Mouse (Mus musculus) right cerebral cortex, adult 18-20 months (tissue): ENCODE results near the gene Necab2.

Experiments used
- DNase-seq: peaks from one replicate; pipeline ENCODE4 v3.0.0; 2022; ENCODE audit warnings: mixed read lengths

Necab2 gene

DNA sequence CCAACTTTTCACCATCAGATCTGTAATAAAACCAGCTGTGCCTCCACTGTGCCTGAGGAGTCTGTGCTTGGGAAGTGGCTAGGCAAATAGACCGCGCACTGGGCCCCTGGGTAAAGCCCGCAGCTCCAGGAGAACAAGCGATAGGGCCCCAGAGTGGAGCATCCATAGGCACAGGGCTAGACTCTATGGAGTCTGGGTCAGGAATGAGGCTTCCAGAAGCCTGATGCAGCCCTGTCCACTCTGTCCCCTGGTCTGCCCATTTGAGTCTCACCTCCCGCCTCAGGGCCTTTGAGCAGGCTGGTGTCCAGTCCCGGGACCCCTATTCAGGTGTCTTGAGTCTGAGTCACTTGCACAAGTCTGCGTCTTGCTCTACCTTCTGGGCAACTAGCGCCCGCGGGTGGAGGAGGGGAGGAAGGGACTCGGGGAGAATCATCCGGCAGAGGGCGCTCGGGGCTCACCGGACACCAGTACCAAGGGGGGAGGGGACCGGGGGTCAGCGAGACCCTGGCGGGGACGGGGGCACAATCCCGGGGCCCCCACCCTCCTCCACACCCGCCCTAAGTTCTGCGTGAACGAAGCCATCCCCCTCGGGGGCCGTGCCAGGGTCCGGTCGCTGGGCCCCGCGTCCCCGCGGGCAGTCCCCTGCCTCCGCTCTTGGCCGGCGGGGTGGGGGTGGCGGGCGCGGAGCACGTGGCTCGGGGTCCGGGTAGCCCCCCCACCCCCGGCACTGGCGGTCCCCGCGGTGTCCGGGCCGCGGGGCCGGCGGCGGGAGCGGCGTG is at the start of gene Necab2:
Gene Necab2, plus strand, starts transcription at position 509 of the 779 bp plus-strand sequence.
- peak; percentile 84 for DNase-seq

DNA sequence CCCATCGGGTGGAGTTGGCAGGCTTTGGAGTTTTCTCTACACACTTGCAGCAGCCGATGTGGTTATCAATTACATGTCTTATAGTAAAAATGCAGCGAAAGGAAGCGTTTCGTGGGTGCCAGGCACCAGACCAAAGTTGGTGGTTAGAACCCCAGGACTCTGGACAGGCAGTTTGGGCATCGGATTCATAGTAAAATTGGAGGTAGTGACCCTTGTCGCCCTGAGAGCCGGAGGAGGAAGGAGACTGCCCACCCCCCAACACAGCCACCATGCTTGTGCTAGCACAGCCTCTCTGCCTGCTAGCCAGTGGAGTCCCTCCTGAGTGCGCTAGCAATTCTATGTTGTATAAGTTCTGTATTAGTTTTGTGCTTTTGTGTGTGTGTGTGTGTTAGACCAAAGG is 48.0 kb upstream of the Necab2 start:
- DNase-seq = no peak

DNA sequence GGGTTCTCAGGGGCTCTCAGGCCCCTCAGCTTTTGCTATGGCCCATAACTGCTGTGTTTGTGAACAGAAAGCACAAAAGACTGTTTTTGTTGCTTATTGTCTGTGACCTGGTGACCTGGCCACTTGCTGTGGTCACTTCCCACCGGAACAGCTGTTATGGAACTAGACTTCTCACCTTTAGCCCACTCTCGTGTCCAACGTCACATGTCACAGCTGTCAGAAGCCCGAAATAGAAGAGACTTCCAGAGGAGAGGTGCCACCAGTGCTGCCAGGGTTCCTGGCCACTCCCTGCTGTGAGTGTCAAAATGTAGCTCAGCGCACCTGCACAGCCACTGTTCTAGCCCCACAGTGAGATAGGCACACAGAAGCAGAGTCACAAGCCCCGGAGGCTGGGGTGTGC is 47.3 kb upstream of the Necab2 start:
- DNase-seq = no peak

DNA sequence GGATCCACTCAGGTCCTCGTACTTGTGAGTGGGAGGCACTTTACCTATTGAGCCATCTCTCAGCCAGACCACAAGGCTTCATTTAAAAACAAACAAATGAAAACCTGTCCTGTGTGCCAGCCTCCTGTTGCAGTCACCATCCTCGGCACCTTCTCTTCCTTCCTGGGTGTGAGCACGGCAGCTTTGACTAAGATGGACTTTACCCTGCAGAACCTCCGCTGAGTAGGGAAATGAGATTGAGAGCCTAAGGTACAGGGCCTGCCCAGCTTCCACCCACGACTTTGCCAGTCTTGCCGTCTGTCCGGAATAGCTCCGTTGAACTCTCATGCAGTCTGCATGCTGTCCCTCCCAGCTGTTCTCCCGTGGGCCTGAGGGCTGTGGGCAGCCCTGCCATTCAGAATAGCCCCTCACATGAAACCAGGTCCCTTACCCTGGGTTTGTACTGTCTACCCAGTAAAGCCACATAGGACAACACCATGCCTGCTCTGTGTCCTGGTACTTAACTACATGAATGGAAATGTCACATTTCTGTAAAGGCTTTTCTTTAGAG is 46.3 kb upstream of the Necab2 start:
- DNase-seq = no peak

DNA sequence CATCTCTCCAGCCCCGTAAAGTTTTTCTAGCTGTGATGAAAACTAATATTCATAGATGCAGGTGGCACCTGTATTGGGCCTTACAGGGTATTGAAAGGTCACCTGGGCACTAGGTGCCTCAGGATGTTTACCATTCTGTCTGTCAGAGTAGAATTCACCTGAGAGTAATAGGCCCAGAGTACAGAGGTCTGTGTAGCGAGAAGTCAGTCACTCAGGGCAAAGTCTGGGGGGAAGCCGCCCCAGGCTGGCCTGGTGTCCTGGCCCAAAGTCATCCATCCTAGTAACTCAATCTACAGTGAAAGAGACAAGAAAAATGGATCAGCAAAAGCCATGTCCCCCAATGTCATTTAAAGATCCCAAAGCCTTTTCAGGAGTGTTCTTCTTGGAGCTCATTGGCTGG is 45.6 kb upstream of the Necab2 start:
- no peak for DNase-seq

DNA sequence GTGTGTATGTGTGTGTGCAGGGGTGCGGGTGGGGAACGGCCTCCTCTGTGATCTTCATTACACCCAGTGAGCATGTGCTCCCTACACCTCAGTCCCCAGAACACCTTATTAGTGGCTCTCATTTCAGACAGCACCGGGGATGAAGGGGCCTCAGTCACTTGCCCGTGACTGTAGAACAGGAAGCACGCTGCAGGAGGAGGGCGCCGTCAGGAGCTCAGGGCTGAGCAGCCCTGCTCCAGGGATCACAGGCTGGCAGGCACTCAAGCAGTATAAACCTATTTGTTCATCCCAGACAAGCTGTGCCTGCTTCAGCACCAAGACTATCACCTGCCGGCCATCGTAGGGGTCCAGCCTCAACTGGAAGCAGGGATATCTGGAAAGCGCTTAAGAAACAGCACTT is 42.6 kb upstream of the Necab2 start:
- DNase-seq = no peak

DNA sequence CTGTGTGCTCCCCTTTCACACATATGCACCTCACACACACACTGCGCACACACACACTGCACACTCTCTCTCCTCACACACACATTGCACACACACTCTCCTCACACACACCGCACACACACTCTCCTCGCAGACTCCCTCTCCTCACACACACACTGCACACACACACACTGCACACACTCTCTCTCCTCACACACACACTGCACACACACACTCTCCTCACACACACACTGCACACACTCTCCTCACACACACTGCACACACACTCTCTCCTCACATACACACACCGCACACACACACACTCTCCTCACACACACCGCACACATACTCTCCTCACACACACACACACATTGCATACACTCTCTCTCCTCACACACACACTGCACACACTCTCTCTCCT is 41.9 kb upstream of the Necab2 start:
- no peak for DNase-seq

DNA sequence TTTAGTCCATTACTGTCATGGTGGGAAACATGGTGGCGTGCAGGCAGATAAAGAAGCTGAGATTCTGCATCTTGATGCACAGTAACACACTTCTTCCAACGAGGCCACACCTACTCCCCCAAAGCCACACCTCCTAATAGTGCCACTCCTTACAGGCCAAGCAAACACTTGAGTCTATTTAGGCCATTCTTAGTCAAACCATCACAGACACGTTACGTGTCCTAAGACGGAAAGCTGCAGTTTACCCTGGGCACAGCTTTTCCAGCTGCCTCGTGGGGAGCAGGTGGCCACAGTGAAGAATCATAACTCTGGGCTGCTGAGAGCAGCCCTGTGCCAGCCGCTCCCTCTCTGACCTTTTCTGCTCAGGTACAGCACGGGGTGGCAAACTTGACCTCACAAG is 38.2 kb upstream of the Necab2 start:
- DNase-seq = no peak

DNA sequence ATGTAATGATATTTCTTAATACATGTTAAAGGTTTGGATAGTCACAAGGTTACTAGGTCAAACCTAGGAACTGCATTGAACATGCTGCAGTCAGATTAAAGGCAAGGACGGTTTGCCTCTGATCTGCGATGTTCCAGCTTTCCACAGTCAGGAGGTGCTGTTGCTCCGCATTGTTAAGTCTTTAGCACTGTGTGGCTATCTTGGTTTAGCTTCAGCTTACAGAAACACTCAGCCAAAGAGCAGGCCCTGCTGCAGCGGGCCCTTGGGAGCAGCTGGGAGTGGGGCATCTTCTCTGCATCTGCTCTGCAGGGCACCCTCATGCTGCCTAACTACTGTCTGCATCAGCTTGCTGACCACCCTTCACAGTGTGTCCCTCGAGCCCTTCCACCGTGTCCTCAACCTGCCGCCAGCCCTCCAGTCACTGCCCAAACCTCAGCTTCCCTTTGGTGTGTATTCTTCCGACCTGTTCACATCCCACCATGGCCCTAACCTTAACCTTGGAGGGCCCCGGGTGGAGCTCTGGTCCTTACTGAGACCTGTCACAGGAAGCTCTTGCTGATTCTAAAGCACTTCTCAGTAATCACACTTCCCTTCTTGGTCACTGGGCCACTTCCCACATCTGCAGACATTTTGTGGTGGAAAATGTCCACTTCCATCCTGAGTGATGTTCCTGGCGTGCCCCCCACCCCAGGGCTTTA is 34.3 kb upstream of the Necab2 start:
- no peak for DNase-seq

DNA sequence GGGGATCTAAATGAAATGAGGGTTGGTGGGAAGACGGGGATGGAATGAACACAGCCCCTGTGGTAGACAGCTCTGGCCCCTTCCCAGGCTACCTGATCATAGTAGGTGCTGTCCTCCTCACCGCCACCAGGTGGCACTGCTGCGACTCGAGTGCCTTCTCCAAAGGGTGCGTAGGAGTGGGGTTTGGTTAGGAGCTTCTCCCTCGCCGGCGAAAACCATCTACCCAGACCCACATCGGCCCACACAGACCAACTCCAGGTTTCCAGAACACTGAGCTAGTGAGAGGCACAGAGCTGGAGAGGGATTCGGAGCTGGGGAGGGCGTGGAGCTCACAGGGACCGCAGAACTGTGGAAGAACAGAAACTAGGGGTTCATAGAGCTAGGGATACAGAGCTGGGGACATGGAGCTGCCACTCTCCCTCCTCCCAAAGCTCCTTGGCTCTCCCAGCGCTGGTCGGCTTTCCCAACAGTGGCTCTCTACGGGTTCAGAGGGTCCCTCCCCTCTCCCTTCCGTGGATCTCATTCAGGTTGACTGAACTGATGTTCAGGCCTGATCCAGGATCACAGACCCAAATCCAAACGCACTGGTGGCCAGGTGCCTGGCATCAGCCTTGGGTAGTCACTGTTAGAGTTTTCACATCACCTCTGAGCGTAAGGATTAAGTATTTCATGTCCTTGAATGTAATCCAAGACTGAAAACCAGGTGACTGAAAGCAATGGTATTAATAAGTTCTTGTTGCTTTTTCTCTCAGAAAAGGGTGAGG is 33.6 kb upstream of the Necab2 start:
- peak; percentile 82 for DNase-seq

DNA sequence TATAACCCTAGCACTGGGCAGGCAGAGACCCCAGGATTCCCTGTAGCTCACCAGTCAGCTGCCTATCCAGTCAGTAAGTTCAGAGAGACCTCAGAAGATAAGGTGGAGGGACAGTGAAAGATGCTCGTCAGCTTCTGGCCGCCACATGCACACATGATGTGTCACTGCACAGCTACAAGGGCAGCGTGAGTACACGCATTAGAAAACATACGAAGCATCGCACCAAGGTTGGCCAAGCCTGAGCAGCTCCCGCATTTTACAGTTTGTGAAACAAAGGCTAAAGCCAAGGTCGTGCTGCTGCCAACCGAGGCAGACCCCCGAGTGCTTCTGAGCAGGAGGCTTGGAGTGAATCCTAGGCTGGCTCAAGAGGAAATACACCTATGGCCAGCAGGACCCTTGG is 32.9 kb upstream of the Necab2 start:
- DNase-seq = no peak

DNA sequence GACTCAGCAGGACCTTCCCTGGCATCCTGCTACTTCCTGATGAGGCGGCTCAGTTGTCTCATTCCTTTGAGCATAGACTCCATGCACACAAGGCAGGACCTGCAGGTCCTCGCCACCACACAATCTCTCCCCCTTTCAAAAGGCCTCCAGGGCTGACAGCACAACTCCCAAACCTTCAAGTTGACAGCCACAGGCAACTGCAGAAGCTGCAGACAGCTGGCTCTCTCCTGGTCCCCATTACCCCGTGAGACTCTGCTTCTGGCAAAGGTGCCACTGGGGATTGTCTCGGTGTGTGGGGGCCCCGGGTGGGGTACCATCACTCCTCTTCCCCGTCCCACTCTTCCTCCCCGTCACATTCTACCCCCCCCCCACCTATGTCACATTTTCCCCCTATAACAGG is 26.2 kb upstream of the Necab2 start:
- no peak for DNase-seq

DNA sequence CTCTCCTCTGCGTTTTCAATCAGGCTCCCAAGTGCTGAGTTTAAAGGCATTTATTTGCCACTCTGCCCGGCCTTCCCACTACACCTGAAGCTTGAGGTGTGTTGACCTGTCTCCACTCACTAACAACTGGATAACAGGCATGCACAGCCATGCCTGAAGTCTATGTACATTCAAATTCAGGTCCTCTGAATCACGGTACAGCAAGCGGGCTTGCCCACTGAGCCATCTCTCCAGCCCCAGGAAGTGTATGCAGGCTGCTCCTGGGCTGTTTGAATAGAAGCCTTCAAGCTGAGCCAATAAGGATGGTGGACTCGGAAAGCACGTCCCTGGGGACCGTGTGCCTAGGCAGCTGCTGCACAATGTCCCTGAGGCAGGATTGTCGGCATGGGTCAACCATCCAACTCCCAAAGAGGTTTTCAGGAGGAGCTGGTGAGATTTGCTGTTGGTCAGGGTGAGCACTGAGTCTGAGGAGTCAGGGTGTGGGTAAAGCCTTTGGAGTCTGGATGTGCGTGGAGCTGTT is 24.9 kb upstream of the Necab2 start:
- DNase-seq = no peak

DNA sequence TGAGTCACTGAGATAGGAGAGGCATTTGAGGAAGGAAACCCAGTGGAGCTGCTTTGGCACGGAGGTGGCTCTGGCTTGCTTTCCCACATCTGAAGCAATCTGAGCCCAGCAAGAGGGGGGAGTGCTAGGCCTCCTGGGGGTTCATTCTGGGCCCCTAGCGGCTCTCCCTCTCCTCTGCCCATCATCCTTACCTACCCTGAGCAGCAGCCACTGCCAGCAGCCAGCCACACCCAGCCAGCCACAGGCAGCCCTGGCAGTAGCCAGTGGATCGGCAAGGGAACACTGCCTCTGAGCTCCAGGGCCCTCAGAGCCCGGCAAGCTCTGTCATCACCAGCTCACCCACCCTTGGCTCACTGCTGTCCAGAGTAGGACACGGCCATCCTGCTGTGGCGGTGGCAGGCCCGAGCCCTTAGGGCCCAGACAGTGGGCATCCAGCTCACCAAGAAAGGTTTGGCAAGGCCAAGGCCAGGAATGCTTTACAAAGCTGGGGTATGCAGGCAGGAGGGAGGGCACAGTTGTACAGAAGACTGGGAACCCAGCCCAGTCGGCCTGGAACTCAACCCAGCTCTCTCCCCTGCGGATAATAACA is 24.3 kb upstream of the Necab2 start:
- no peak for DNase-seq

DNA sequence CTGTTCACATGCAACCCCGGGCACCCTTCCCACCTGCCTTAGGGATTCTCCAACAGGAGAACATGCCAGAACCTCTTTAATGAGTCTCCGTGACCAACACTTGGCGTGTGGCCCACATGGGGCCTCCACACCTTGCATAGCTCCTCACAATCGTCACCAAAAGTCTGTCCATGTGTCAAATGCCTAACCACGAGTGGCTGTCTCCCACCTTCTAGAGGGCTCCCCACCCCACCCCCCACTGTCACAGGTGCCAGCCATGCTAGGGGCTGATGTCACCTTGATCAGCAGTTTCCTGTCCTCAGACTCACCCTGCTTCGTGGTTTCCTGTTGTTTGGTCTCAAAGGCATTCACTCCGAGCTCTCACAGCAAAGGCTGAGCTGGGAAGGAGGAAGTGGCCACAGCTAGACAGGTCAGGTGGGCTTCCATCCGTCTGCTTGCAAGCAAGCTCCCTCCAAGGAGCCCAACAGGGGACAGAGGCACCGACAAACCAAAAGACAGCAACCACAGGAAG is 22.8 kb upstream of the Necab2 start:
- DNase-seq = no peak

DNA sequence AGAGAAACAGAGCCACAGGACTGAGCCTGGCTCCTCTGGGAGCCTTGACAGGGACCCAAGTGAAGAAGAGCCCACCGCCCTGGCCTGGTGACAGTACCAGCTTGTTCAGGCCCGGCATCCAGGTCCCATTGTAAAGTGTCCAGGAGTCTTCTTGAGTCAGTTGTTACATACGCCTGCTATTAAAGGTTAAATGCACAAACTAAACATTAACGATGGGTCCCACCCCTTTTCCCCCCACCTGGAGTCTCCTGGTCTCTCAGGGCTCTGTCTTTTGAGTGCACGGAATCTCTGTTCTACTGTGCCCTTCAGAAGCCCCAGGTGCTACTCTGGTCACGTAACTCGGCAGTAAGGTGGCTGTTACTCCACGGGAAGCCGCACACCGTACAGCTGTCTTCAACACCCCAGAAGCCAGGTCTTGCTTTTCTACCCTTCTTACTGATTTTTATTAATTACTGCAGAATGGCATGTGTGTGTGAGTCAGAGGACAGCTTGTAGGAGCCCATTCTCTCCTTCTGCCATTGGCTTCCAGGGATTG is 22.3 kb upstream of the Necab2 start:
- DNase-seq = no peak

DNA sequence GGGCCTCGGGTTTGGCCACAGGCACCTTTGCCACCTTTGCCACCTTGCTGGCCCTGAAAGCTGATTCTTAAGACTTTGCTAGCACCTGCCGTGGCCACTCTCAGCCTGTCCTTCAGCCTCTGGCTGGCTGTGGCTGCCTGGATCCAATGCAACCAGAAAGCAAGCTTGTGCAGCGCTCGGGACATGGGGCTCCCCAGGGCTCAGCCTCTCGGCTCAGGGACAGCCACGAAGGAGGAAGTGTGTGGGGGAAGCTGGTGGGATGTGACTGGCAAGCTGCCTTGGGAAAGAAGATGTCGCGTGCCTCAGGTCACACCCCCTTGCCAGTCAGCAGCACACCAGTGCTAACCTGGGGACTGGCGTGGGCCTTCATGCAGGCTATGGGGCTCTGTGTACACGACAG is 21.8 kb upstream of the Necab2 start:
- no peak for DNase-seq

DNA sequence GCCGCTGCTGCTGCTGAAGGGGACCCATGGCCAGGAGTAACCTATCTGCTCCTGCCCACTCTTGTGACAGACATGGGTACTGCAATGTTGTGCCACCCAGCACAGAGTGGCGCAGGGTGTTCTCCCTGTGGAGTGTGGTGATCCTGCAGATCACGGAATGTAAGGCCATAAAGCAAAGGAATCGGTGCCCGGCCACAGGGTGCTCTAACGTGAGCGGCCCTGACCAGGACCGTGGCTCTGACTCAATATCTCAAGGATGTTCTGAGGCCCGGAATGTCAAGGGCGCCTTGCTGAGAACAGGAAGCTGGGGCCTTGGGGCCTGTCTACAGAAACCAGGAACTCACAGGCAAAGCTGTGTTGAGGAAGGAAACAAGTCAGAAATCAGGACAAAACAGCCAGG is 21.0 kb upstream of the Necab2 start:
- no peak for DNase-seq

DNA sequence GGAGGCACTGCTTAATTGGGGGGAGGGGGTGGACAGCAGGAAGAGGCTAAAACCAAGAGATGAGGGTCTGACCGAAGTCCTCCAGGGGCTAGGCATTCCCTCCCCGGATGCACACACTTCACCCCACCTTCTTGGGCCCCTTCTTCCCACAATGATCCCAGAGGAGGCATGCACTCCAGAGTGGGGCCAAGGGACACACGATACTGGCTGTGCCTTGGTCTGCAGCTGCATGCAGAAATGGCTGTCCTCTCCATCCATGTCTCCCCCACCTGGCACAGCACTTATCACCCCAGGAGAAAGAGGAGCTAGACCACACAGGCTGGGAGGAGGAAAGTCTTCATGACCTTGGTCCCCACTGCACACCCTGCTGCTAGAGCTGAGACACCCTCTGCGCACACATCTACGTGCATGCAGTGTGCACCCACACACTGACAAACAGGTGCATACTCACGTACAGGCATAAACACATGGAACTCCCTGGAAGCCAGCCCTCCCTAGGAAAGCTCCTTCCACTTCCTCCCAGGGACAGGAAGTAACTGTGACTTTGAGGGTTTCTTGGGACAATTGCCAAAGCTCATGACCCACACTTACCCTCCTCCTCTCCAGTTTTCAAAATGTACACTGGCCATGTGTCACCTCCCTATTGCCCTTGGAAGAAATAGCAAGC is 20.3 kb upstream of the Necab2 start:
- no peak for DNase-seq

DNA sequence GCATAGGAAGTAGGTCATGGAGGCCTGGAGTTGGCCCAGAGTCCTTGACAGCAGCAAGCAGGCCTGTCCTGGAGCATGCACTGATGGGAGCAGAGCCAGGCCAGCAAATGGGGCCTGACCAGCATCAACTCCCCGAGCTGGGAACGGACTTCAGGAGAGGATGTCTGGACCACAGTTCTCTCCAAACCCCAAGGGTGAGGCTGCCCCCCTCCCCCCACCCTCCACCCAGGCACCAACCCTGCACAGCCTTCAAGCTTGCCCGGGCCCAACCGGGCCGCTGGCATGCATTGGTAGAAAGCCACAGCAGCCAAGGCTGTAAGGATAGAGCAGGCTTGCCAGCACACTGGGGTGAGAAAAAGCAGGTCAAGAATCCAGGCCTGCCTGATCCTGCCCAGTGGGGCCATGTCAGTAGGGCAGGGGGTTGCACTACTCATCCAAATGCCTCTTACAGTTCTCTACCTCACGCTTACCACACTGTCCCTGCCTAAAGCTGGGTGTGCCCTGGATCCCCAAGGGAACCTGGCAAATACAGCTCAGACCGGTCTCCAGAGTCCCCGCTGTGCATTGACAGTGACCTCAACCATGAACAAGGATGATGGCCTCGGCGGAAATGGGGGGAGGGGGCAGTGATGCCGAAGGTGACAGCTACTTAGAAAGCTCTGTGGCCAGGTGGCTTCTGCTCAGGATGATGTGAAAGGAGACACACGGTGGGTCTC is 18.7 kb upstream of the Necab2 start:
- DNase-seq = no peak

DNA sequence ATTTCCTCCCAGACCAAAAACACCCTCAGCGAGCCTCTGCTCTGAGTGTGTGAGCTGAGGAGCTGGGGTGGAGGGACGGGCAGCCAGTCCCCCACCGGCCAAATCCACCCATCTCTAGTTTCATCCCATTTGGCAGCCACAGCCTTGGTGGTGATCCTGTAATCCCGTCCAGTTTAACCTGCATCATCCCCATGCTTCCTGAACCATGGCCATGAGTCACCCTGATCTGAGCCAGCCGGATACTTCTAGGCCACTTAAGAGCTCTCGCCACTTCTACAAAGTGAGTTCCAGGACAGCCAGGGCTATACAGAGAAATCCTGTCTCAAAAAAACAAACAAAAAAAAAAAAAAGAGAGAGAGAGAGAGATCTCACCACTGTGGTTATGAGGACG is 18.2 kb upstream of the Necab2 start:
- DNase-seq = no peak
